Mouse (Mus musculus) erythroid progenitor cell, adult 5-6 weeks (primary cell): ENCODE measurements around the gene Lfng. TPM values are rescaled to one million over a fixed set of nuclear protein-coding genes. Genes with fewer than 3 reads are reported as not detected.
A peak's percentile ranks its signal among the peaks of the same experiment; 100 is the strongest.

Experiments
- ATAC-seq: replicated peaks from 2 replicates; pipeline ENCODE4 v1.8.0; 2016; ENCODE audit warnings: moderate number of reproducible peaks, mild to moderate bottlenecking, moderate TSS enrichment, inconsistent platforms; ENCODE audit not compliant: poor library complexity, low FRiP score, severe bottlenecking
- total RNA-seq, 2 experiments: library from RNA; stranded (forward) in 1 of 2; stranded (reverse) in 1 of 2; fragments of 150-400 nt in 1 of 2; fragments of 186-747, 209-891 nt in 1 of 2; gene quantifications; 2 replicates each; pipeline versions ENCODE4 v1.2.3 to v1.2.4; 2015 to 2017; ENCODE audit warnings: low replicate concordance in 2 of 2

Gene Lfng
- total RNA-seq, 2 experiments from 2014 or later: 11.4 to 19.7 TPM

- no peak for ATAC-seq
Observed at GRCm38 (mm10) chr5:140654096-140654845, 47.2 kb downstream of the Lfng start.

GRCm38 (mm10) chr5:140659607-140660272 lies 52.6 kb downstream of the Lfng start:
- no peak for ATAC-seq

- ATAC-seq: no peak
Observed at GRCm38 (mm10) chr5:140660398-140660797, 53.3 kb downstream of the Lfng start.

GRCm38 (mm10) chr5:140661427-140661826 lies 54.3 kb downstream of the Lfng start:
- no peak for ATAC-seq

GRCm38 (mm10) chr5:140661875-140662643 lies 54.9 kb downstream of the Lfng start:
- ATAC-seq: no peak

GRCm38 (mm10) chr5:140662741-140663592 lies 55.8 kb downstream of the Lfng start:
- ATAC-seq: no peak

- peak; percentile 54 for ATAC-seq
Observed at GRCm38 (mm10) chr5:140663621-140664180, 56.6 kb downstream of the Lfng start.

Other genes with a start within 250 kb of the Lfng start
- gene Snx8, start 218.1 kb upstream of the Lfng start, total RNA-seq (2015; ENCODE audit: low replicate concordance): 0.84 and 1.1 TPM in 2 replicates
- gene Snx8, start 218.1 kb upstream of the Lfng start, total RNA-seq (2017; ENCODE audit: low replicate concordance): 1.0 TPM in 1 of 2 replicates, not detected in the other
- 44.7 and 110 TPM in 2 replicates for gene Eif3b, start 188.0 kb upstream of the Lfng start, total RNA-seq (2015; ENCODE audit: low replicate concordance)
- gene Eif3b, start 188.0 kb upstream of the Lfng start, total RNA-seq (2017; ENCODE audit: low replicate concordance): 43.6 and 66.2 TPM in 2 replicates
- gene Gm4869, start 161.7 kb upstream of the Lfng start, total RNA-seq (2015; ENCODE audit: low replicate concordance): not detected in 2 replicates
- gene Gm4869, start 161.7 kb upstream of the Lfng start, total RNA-seq (2017; ENCODE audit: low replicate concordance): not detected in 2 replicates
- gene Chst12, start 101.8 kb upstream of the Lfng start, total RNA-seq (2015; ENCODE audit: low replicate concordance): 9.2 and 12.3 TPM in 2 replicates
- gene Chst12, start 101.8 kb upstream of the Lfng start, total RNA-seq (2017; ENCODE audit: low replicate concordance): 11.4 and 11.7 TPM in 2 replicates
- not detected in 2 replicates for gene Grifin, start 42.2 kb upstream of the Lfng start, total RNA-seq (2015; ENCODE audit: low replicate concordance)
- gene Grifin, start 42.2 kb upstream of the Lfng start, total RNA-seq (2017; ENCODE audit: low replicate concordance): not detected in 2 replicates
- 21.8 and 26.7 TPM in 2 replicates for gene Ttyh3, start 41.7 kb downstream of the Lfng start, total RNA-seq (2015; ENCODE audit: low replicate concordance)
- 21.2 and 23.2 TPM in 2 replicates for gene Ttyh3, start 41.7 kb downstream of the Lfng start, total RNA-seq (2017; ENCODE audit: low replicate concordance)
- 1.7 and 2.5 TPM in 2 replicates for gene Iqce, start 95.1 kb downstream of the Lfng start, total RNA-seq (2015; ENCODE audit: low replicate concordance)
- gene Iqce, start 95.1 kb downstream of the Lfng start, total RNA-seq (2017; ENCODE audit: low replicate concordance): 3.3 and 6.2 TPM in 2 replicates
- 0.84 and 2.2 TPM in 2 replicates for gene Brat1, start 97.7 kb downstream of the Lfng start, total RNA-seq (2015; ENCODE audit: low replicate concordance)
- 1.9 and 2.0 TPM in 2 replicates for gene Brat1, start 97.7 kb downstream of the Lfng start, total RNA-seq (2017; ENCODE audit: low replicate concordance)
- 2.2 TPM in 1 of 2 replicates, not detected in the other for gene Amz1, start 116.8 kb downstream of the Lfng start, total RNA-seq (2015; ENCODE audit: low replicate concordance)
- 0.13 and 1.2 TPM in 2 replicates for gene Amz1, start 116.8 kb downstream of the Lfng start, total RNA-seq (2017; ENCODE audit: low replicate concordance)
- gene Gna12, start 223.1 kb downstream of the Lfng start, total RNA-seq (2015; ENCODE audit: low replicate concordance): 10.9 and 19.8 TPM in 2 replicates
- gene Gna12, start 223.1 kb downstream of the Lfng start, total RNA-seq (2017; ENCODE audit: low replicate concordance): 11.9 and 12.6 TPM in 2 replicates